Mouse (Mus musculus): ENCODE results near the gene Atp4a. TPM values are rescaled to one million over a fixed set of nuclear protein-coding genes. Genes with fewer than 3 reads are reported as not detected.
A peak's percentile ranks its signal among the peaks of the same experiment; 100 is the strongest.

Gene Atp4a
- polyA plus RNA-seq, 1 experiment from 2014 or later: 9.2 TPM

DNA sequence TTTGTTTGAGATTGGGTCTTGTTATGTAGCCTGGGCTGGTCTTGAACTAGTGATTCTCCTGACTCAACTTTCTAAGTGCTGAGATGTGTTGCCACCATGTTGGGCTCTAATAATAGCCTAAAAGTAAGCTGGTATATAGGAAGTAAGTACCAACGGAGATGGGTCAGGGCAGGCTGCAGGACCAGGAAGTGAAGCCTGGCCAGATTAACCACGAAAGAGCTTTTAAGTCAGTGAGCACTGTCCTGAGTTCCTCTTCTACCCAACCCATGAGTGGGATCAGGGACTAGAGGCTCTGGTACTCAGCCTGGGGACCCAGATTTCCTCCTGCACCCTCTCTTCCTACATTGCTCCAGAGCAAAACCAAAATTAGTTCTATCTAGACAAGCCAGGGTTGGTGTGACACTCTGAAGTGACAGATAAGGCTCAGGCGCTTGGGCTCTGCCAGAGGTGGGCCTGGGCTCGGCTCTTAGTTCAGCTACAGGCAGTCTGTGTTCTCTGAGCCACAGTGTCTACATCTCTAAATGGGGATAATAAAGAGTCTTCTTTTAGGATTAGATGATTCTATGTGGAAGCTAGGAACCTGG lies 49.9 kb downstream of the Atp4a start:
- Histone ChIP-seq H3K9ac (no peak overlapping the region), H3K4me1 (peaks cover 8% of the 10 kb centered on the region; the same call in 1 of the 2 replicates), H3K27me3 (replicated peaks) (0 out of 2 replicates have a peak, but pooled peaks cover 2% of the 10 kb centered on the region), H3K9me3 (no peaks in the 10 kb centered on the region), H3K36me3 (no peaks in the 10 kb centered on the region), H3K4me3 (replicated peaks) (no peak overlapping the region), H3K4me2 (no peak overlapping the region), H3K27ac (no peak overlapping the region)
- 66% methylated on average over 4 of the region's 4 CpGs for WGBS
- ATAC-seq (ENCODE audit: insufficient read depth, low FRiP score, low read depth): no peak

- H3K9ac ChIP-seq: no peak within 1 kb of the TSS
- peaks cover 8% of the 10 kb centered on the region; the same call in 1 of the 2 replicates for H3K4me1 ChIP-seq
- H3K27me3 ChIP-seq (replicated peaks): 0 out of 2 replicates have a peak, but pooled peaks cover 2% of the 10 kb centered on the region
- no peak within 1 kb of the TSS for H3K27ac ChIP-seq
- WGBS: 52% methylated on average over 5 of the region's 5 CpGs
- H3K36me3 ChIP-seq: no peaks in the 10 kb centered on the region
- no peaks in the 10 kb centered on the region for H3K9me3 ChIP-seq
- H3K4me2 ChIP-seq: no peak within 1 kb of the TSS
- no peak for ATAC-seq (ENCODE audit: insufficient read depth, low FRiP score, low read depth)
- no peak within 1 kb of the TSS for H3K4me3 ChIP-seq (replicated peaks)
Measured at GRCm38 (mm10) chr7:30763456-30763855, 51.4 kb downstream of the Atp4a start, which contains the start of gene Dmkn. Gene Dmkn (plus strand): TSS chr7:30763756.

DNA sequence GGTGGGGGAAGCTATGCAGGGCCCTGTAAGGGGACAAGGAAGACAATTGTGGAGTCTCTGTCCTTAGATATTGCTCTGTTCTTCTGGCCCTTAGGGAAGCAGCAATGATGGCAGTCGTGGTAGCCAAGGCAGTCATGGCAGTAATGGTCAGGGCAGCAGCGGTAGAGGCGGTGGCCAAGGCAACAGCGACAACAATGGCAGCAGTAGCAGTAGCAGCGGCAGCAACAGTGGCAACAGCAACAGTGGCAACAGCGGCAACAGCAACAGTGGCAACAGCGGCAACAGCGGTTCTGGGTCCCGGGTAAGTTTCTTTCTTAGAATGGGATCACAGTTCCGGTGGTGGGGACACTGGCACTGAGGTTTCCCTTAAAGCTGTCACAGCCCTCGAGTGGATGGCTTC lies 53.2 kb downstream of the Atp4a start:
- H3K4me2 ChIP-seq: no peak overlapping the region
- no peak overlapping the region for H3K4me3 ChIP-seq (replicated peaks)
- peaks cover 4% of the 10 kb centered on the region; the same call in 1 of the 2 replicates for H3K4me1 ChIP-seq
- no peak overlapping the region for H3K9ac ChIP-seq
- ATAC-seq (ENCODE audit: insufficient read depth, low FRiP score, low read depth): no peak
- no peak overlapping the region for H3K27ac ChIP-seq
- no peaks in the 10 kb centered on the region for H3K9me3 ChIP-seq
- no peaks in the 10 kb centered on the region for H3K36me3 ChIP-seq
- 0 out of 2 replicates have a peak, but pooled peaks cover 2% of the 10 kb centered on the region for H3K27me3 ChIP-seq (replicated peaks)
- WGBS: 34% methylated on average over 11 of the region's 11 CpGs

DNA sequence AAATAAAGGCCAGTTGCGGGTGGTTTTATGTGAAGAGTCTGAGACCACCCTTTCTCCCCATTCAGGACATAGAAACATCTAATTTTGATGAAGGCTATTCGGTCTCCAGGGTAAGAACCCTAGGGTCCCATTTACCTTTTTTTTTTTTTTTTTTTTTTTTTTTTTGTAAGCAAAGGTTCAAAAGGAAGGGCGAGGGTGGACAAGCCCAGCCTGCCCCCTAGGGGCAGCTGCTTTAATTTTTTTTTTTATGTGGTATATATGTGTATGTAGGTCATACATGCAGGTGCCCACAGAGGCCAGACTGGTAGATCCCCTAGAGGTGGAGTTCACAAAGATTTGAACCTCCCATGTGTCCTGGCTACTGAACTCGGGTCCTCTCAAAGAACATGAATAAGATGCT lies 54.4 kb downstream of the Atp4a start:
- Histone ChIP-seq H3K9ac (no peak overlapping the region), H3K27ac (no peak overlapping the region), H3K27me3 (replicated peaks) (0 out of 2 replicates have a peak, but pooled peaks cover 2% of the 10 kb centered on the region), H3K4me3 (replicated peaks) (no peak overlapping the region), H3K36me3 (no peaks in the 10 kb centered on the region), H3K4me2 (no peak overlapping the region), H3K4me1 (no peaks in the 10 kb centered on the region), H3K9me3 (no peaks in the 10 kb centered on the region)
- WGBS: 86% methylated on average over 4 of the region's 4 CpGs
- ATAC-seq (ENCODE audit: insufficient read depth, low FRiP score, low read depth): no peak

DNA sequence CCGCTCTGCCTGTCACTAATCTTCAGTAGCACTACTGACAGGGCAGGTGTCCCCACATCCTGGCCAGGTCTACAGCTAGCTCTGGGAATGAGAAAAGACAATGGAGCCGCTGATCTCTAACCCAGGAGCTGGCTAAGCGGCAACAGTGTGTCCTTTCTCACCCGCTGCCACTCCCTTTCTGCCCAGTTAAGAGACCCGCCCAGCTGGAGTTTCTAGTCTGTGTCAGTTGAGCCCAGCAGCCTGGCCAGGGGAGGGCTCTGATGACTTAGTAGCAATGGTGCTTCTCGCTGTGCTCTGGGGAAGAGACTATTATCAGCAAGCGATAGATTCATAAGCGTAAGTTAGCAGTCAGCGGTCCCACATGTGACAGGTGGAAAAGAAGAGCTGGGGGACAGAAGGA lies 57.2 kb downstream of the Atp4a start:
- H3K27me3 ChIP-seq (replicated peaks): 0 out of 2 replicates have a peak, but pooled peaks cover 2% of the 10 kb centered on the region
- WGBS: 27% methylated on average over 9 of the region's 9 CpGs
- peak overlapping the region; percentile 5; the same call in 1 of the 2 replicates for H3K4me2 ChIP-seq
- H3K4me3 ChIP-seq (replicated peaks): no peak overlapping the region
- H3K9ac ChIP-seq: no peak overlapping the region
- no peaks in the 10 kb centered on the region for H3K4me1 ChIP-seq
- peak overlapping the region; percentile 13; the same call in 1 of the 2 replicates for H3K27ac ChIP-seq
- H3K36me3 ChIP-seq: no peaks in the 10 kb centered on the region
- no peaks in the 10 kb centered on the region for H3K9me3 ChIP-seq
- ATAC-seq (ENCODE audit: insufficient read depth, low FRiP score, low read depth): peak; percentile 54; the same call in 1 of the 2 replicates

Other genes with a start within 250 kb of the Atp4a start
- gene Prodh2, start 218.6 kb upstream of the Atp4a start, polyA plus RNA-seq (2015; fragmentation: Nextera tagmentation; extraction: Ambion mirVana): 3.8 and 5.0 TPM in 2 replicates
- gene Arhgap33, start 177.1 kb upstream of the Atp4a start, polyA plus RNA-seq (2015; fragmentation: Nextera tagmentation; extraction: Ambion mirVana): 7.3 and 8.7 TPM in 2 replicates
- gene Hspb6, start 160.0 kb upstream of the Atp4a start, polyA plus RNA-seq (2015; fragmentation: Nextera tagmentation; extraction: Ambion mirVana): 49.6 and 51.0 TPM in 2 replicates
- gene Proser3, start 159.9 kb upstream of the Atp4a start, polyA plus RNA-seq (2015; fragmentation: Nextera tagmentation; extraction: Ambion mirVana): 11.1 and 13.5 TPM in 2 replicates
- gene Lin37, start 152.4 kb upstream of the Atp4a start, polyA plus RNA-seq (2015; fragmentation: Nextera tagmentation; extraction: Ambion mirVana): 55.0 and 66.3 TPM in 2 replicates
- 82.5 and 85.7 TPM in 2 replicates for gene U2af1l4, start 148.9 kb upstream of the Atp4a start, polyA plus RNA-seq (2015; fragmentation: Nextera tagmentation; extraction: Ambion mirVana)
- 11.1 and 11.5 TPM in 2 replicates for gene Gm49396, start 148.9 kb upstream of the Atp4a start, polyA plus RNA-seq (2015; fragmentation: Nextera tagmentation; extraction: Ambion mirVana)
- 135 and 138 TPM in 2 replicates for gene Psenen, start 148.6 kb upstream of the Atp4a start, polyA plus RNA-seq (2015; fragmentation: Nextera tagmentation; extraction: Ambion mirVana)
- gene Igflr1, start 146.8 kb upstream of the Atp4a start, polyA plus RNA-seq (2015; fragmentation: Nextera tagmentation; extraction: Ambion mirVana): 2.2 and 3.5 TPM in 2 replicates
- 7.6 and 8.4 TPM in 2 replicates for gene Kmt2b, start 123.5 kb upstream of the Atp4a start, polyA plus RNA-seq (2015; fragmentation: Nextera tagmentation; extraction: Ambion mirVana)
- gene Zbtb32, start 113.3 kb upstream of the Atp4a start, polyA plus RNA-seq (2015; fragmentation: Nextera tagmentation; extraction: Ambion mirVana): 0.81 and 0.90 TPM in 2 replicates
- gene Upk1a, start 99.4 kb upstream of the Atp4a start, polyA plus RNA-seq (2015; fragmentation: Nextera tagmentation; extraction: Ambion mirVana): 6.8 and 7.4 TPM in 2 replicates
- 994 and 1,014 TPM in 2 replicates for gene Cox6b1, start 86.1 kb upstream of the Atp4a start, polyA plus RNA-seq (2015; fragmentation: Nextera tagmentation; extraction: Ambion mirVana)
- gene Etv2, start 76.4 kb upstream of the Atp4a start, polyA plus RNA-seq (2015; fragmentation: Nextera tagmentation; extraction: Ambion mirVana): not detected in 2 replicates
- gene Rbm42, start 61.9 kb upstream of the Atp4a start, polyA plus RNA-seq (2015; fragmentation: Nextera tagmentation; extraction: Ambion mirVana): 110 and 111 TPM in 2 replicates
- 39.1 and 47.7 TPM in 2 replicates for gene Haus5, start 47.2 kb upstream of the Atp4a start, polyA plus RNA-seq (2015; fragmentation: Nextera tagmentation; extraction: Ambion mirVana)
- gene Pmis2, start 40.6 kb upstream of the Atp4a start, polyA plus RNA-seq (2015; fragmentation: Nextera tagmentation; extraction: Ambion mirVana): not detected in 2 replicates
- gene 2200002J24Rik, start 13.3 kb upstream of the Atp4a start, polyA plus RNA-seq (2015; fragmentation: Nextera tagmentation; extraction: Ambion mirVana): 4.2 and 6.6 TPM in 2 replicates
- 227 and 239 TPM in 2 replicates for gene Tmem147, start 17.3 kb downstream of the Atp4a start, polyA plus RNA-seq (2015; fragmentation: Nextera tagmentation; extraction: Ambion mirVana)
- 0.50 and 0.73 TPM in 2 replicates for gene Gapdhs, start 31.5 kb downstream of the Atp4a start, polyA plus RNA-seq (2015; fragmentation: Nextera tagmentation; extraction: Ambion mirVana)
- 8.4 and 17.9 TPM in 2 replicates for gene Sbsn, start 39.3 kb downstream of the Atp4a start, polyA plus RNA-seq (2015; fragmentation: Nextera tagmentation; extraction: Ambion mirVana)
- 70.8 and 142 TPM in 2 replicates for gene Dmkn, start 51.5 kb downstream of the Atp4a start, polyA plus RNA-seq (2015; fragmentation: Nextera tagmentation; extraction: Ambion mirVana)
- gene Krtdap, start 75.7 kb downstream of the Atp4a start, polyA plus RNA-seq (2015; fragmentation: Nextera tagmentation; extraction: Ambion mirVana): 96.1 and 227 TPM in 2 replicates
- 14.9 and 26.5 TPM in 2 replicates for gene Ffar2, start 111.6 kb downstream of the Atp4a start, polyA plus RNA-seq (2015; fragmentation: Nextera tagmentation; extraction: Ambion mirVana)
- 0.31 and 0.41 TPM in 2 replicates for gene Ffar3, start 144.0 kb downstream of the Atp4a start, polyA plus RNA-seq (2015; fragmentation: Nextera tagmentation; extraction: Ambion mirVana)
- 0.26 and 0.30 TPM in 2 replicates for gene Ffar1, start 149.4 kb downstream of the Atp4a start, polyA plus RNA-seq (2015; fragmentation: Nextera tagmentation; extraction: Ambion mirVana)
- 0.15 and 0.22 TPM in 2 replicates for gene Cd22, start 168.1 kb downstream of the Atp4a start, polyA plus RNA-seq (2015; fragmentation: Nextera tagmentation; extraction: Ambion mirVana)
- gene Mag, start 202.7 kb downstream of the Atp4a start, polyA plus RNA-seq (2015; fragmentation: Nextera tagmentation; extraction: Ambion mirVana): 0.31 and 0.48 TPM in 2 replicates
- gene Hamp2, start 212.5 kb downstream of the Atp4a start, polyA plus RNA-seq (2015; fragmentation: Nextera tagmentation; extraction: Ambion mirVana): 0.62 TPM in 1 of 2 replicates, not detected in the other
- gene Hamp, start 231.8 kb downstream of the Atp4a start, polyA plus RNA-seq (2015; fragmentation: Nextera tagmentation; extraction: Ambion mirVana): 0.39 and 1.8 TPM in 2 replicates
- 19.9 and 22.9 TPM in 2 replicates for gene Usf2, start 244.6 kb downstream of the Atp4a start, polyA plus RNA-seq (2015; fragmentation: Nextera tagmentation; extraction: Ambion mirVana)

Measured in stomach, embryonic 15.5 days (tissue).